ENCODE assay signal across 33 mouse cellular contexts in genomic region chr9:43661646-43662045, GRCm38 (mm10).
DNase-seq lines count a peak whose midpoint lies in the region; ATAC-seq and TF ChIP-seq lines count a peak whose summit lies in the region.
"Had no signal": no experiment of that assay in that cellular context is flagged by ENCODE, and none has a peak within 500 bp of the region (broad histone marks: within the 10 kb centered on the region; RNA-seq: fewer than 3 reads in every experiment).

No protein-coding gene starts in this region.

- no peaks in the 10 kb centered on the region for H3K9me3 ChIP-seq in hindbrain, embryonic 12.5 days (replicated peaks)
- H3K9me3 ChIP-seq in hindbrain, embryonic 16.5 days (ENCODE audit: control insufficient read depth, low read length) = no peaks in the 10 kb centered on the region
- H3K9me3 ChIP-seq: embryonic facial prominence, embryonic 13.5 days; intestine, embryonic 15.5 days; limb, embryonic 10.5 days; limb, embryonic 15.5 days; liver, embryonic 13.5 days; megakaryocyte, embryonic 14.5 days; midbrain, embryonic 13.5 days had no signal

- no peak for ATAC-seq in hindbrain, embryonic 12.5 days (ENCODE audit: low FRiP score)
- ATAC-seq in hindbrain, embryonic 16.5 days = no peak
- ATAC-seq: intestine, embryonic 15.5 days; lung, postnatal 0 days; midbrain, embryonic 13.5 days; Patski had no signal

- H3K9ac ChIP-seq in hindbrain, embryonic 12.5 days = no peak overlapping the region
- H3K9ac ChIP-seq in hindbrain, embryonic 16.5 days (ENCODE audit: low read depth, low read length) = no peak overlapping the region
- H3K9ac ChIP-seq: hindbrain, embryonic 14.5 days; intestine, embryonic 15.5 days; limb, embryonic 15.5 days; liver, embryonic 13.5 days; midbrain, embryonic 13.5 days had no signal

- TF ChIP-seq POLR2A in cerebellum, adult 2 months (IDR thresholded peaks at IDR 0.05; ENCODE audit: borderline replicate concordance, insufficient read depth, low read length) = no peak

- 62% methylated on average over 6 of the region's 6 CpGs for WGBS in cerebellum, adult 2 months
- WGBS in hindbrain, embryonic 12.5 days = 42% methylated on average over 6 of the region's 6 CpGs
- whole genome bisulfite sequencing in hindbrain, embryonic 16.5 days = 52% methylated on average over 6 of the region's 6 CpGs

- H3K4me2 ChIP-seq in hindbrain, embryonic 12.5 days (replicated peaks) = no peak overlapping the region
- H3K4me2 ChIP-seq in hindbrain, embryonic 16.5 days (ENCODE audit: low read length) = no peak overlapping the region
- H3K4me2 ChIP-seq: embryonic facial prominence, embryonic 13.5 days; hindbrain, embryonic 14.5 days; intestine, embryonic 15.5 days; limb, embryonic 15.5 days; liver, embryonic 13.5 days; midbrain, embryonic 13.5 days had no signal

- no peak for TF ChIP-seq CTCF in cerebellum, adult 2 months (IDR thresholded peaks at IDR 0.05; ENCODE audit: borderline replicate concordance, insufficient read depth, low read depth, low read length)

- H3K36me3 ChIP-seq in hindbrain, embryonic 12.5 days = no peaks in the 10 kb centered on the region
- H3K36me3 ChIP-seq in hindbrain, embryonic 16.5 days (ENCODE audit: control insufficient read depth, insufficient read depth, low read length) = no peaks in the 10 kb centered on the region
- H3K36me3 ChIP-seq: embryonic facial prominence, embryonic 13.5 days; G1E; intestine, embryonic 15.5 days; limb, embryonic 10.5 days; limb, embryonic 15.5 days; liver, embryonic 13.5 days; midbrain, embryonic 13.5 days had no signal

- peak in 1 of 2 experiments; percentile 14 for DNase-seq in cerebellum, adult 2 months
- DNase-seq in cerebellum, postnatal 25 days = no peak
- peak; percentile 26 for DNase-seq in retina, postnatal 1 day
- DNase-seq in retina, embryonic 14.5 days (ENCODE audit: low spot score) = no peak
- DNase-seq in urinary bladder, postnatal 10 days (ENCODE audit: low spot score) = no peak
- no peak for DNase-seq in gastrocnemius, postnatal 14 days
- DNase-seq: adrenal gland, postnatal 25 days; cerebellum, adult 18-20 months; gastrocnemius, adult 2 months; heart, postnatal 14 days; kidney, adult 2 months; kidney, postnatal 4 days; liver, embryonic 13.5 days; lung, adult 18-20 months; lung, postnatal 4 days; right cerebral cortex, adult 18-20 months; spleen, adult 18-20 months; thymus, adult 18-20 months; thymus, postnatal 25 days had no signal

- H3K27ac ChIP-seq in cerebellum, adult 2 months (ENCODE audit: insufficient read depth, low read length) = 0 out of 2 replicates have a peak overlapping the region, but pooled peaks have one; percentile 38
- peak overlapping the region; percentile 23; the same call in 1 of the 2 replicates for H3K27ac ChIP-seq in hindbrain, embryonic 12.5 days
- H3K27ac ChIP-seq in hindbrain, embryonic 16.5 days (ENCODE audit: low read depth, low read length) = no peak overlapping the region
- H3K27ac ChIP-seq: embryonic facial prominence, embryonic 13.5 days; gastrocnemius, adult 2 months; hindbrain, embryonic 14.5 days; intestine, embryonic 15.5 days; kidney, postnatal 0 days; limb, embryonic 10.5 days; limb, embryonic 15.5 days; liver, embryonic 13.5 days; midbrain, embryonic 13.5 days had no signal

- intact Hi-C loops in gastrocnemius, postnatal 14 days (cut with DNase I; ENCODE audit: low total_unique reads) = no loop called here

- peaks cover 9% of the 10 kb centered on the region; the same call in 1 of the 2 replicates for H3K4me1 ChIP-seq in cerebellum, adult 2 months (ENCODE audit: control insufficient read depth, insufficient read depth, low read length)
- H3K4me1 ChIP-seq in hindbrain, embryonic 12.5 days = peaks cover 9% of the 10 kb centered on the region
- H3K4me1 ChIP-seq in hindbrain, embryonic 16.5 days (ENCODE audit: control insufficient read depth, insufficient read depth, low read depth, low read length) = no peaks in the 10 kb centered on the region; the same call in 1 of the 2 replicates
- H3K4me1 ChIP-seq: intestine, embryonic 15.5 days; limb, embryonic 15.5 days; liver, embryonic 13.5 days; megakaryocyte, embryonic 14.5 days had no signal

- H3K4me3 ChIP-seq in cerebellum, adult 2 months (replicated peaks; ENCODE audit: insufficient read depth, low read depth, low read length) = no peak overlapping the region
- no peak overlapping the region for H3K4me3 ChIP-seq in hindbrain, embryonic 12.5 days
- H3K4me3 ChIP-seq in hindbrain, embryonic 16.5 days (ENCODE audit: low read length) = no peak overlapping the region
- H3K4me3 ChIP-seq: embryonic facial prominence, embryonic 13.5 days; erythroblast, embryonic 14.5 days; gastrocnemius, adult 2 months; intestine, embryonic 15.5 days; limb, embryonic 10.5 days; limb, embryonic 15.5 days; liver, embryonic 13.5 days; megakaryocyte, embryonic 14.5 days; midbrain, embryonic 13.5 days had no signal

- no peaks in the 10 kb centered on the region for H3K27me3 ChIP-seq in cerebellum, adult 2 months (ENCODE audit: control insufficient read depth, insufficient read depth, low read length)
- H3K27me3 ChIP-seq in hindbrain, embryonic 12.5 days = no peaks in the 10 kb centered on the region
- no peaks in the 10 kb centered on the region for H3K27me3 ChIP-seq in hindbrain, embryonic 16.5 days (replicated peaks; ENCODE audit: control insufficient read depth, insufficient read depth, low read length)
- H3K27me3 ChIP-seq: embryonic facial prominence, embryonic 13.5 days; intestine, embryonic 15.5 days; limb, embryonic 15.5 days; liver, embryonic 13.5 days; midbrain, embryonic 13.5 days had no signal
